Mouse (Mus musculus): Measurements from ENCODE around the gene Alpl. TPM values are rescaled to one million over a fixed set of nuclear protein-coding genes. Genes with fewer than 3 reads are reported as not detected.

Alpl gene
- polyA plus RNA-seq (2015; fragmentation: Nextera tagmentation; extraction: Ambion mirVana) = 2.0 and 2.5 TPM in 2 replicates

GRCm38 (mm10) chr4:137795611-137796557 lies at the start of gene Alpl:
TSS of gene Alpl (minus strand) at chr4:137796384.
- ATAC-seq (ENCODE audit: low FRiP score, low TSS enrichment) (peak; percentile 73), DNase-seq (ENCODE audit: low spot score) (peak; percentile 82)
- no peak within 1 kb of the TSS for H3K27ac ChIP-seq (replicated peaks)
- peak within 1 kb of the TSS; percentile 42 for H3K4me3 ChIP-seq (ENCODE audit: low read depth, low read length)
- H3K36me3 ChIP-seq (ENCODE audit: control insufficient read depth, insufficient read depth, low read length) = no peaks in the 10 kb centered on the region
- TF ChIP-seq EP300 (optimal IDR thresholded peaks at IDR 0.05) (no peak), CTCF (IDR thresholded peaks at IDR 0.05; ENCODE audit: low read depth) (peak; percentile 73)
- peak within 1 kb of the TSS; percentile 23; the same call in 1 of the 2 replicates for H3K9ac ChIP-seq (ENCODE audit: low read length)
- WGBS = under 1% methylated on average over 72 of the region's 78 CpGs
- H3K27me3 ChIP-seq (ENCODE audit: control insufficient read depth, insufficient read depth, low read length) = no peaks in the 10 kb centered on the region
- H3K9me3 ChIP-seq (ENCODE audit: control insufficient read depth, low read length) = no peaks in the 10 kb centered on the region
- 0 out of 2 replicates have a peak, but pooled peaks cover 4% of the 10 kb centered on the region for H3K4me1 ChIP-seq (replicated peaks; ENCODE audit: control insufficient read depth, insufficient read depth)
- H3K4me2 ChIP-seq (replicated peaks; ENCODE audit: low read depth) = peak within 1 kb of the TSS; percentile 77

- Histone ChIP-seq H3K27me3 (ENCODE audit: control insufficient read depth, insufficient read depth, low read length) (no peaks in the 10 kb centered on the region), H3K36me3 (ENCODE audit: control insufficient read depth, insufficient read depth, low read length) (no peaks in the 10 kb centered on the region), H3K4me1 (replicated peaks; ENCODE audit: control insufficient read depth, insufficient read depth) (no peaks in the 10 kb centered on the region), H3K4me3 (ENCODE audit: low read depth, low read length) (no peak overlapping the region), H3K9ac (ENCODE audit: low read length) (no peak overlapping the region), H3K9me3 (ENCODE audit: control insufficient read depth, low read length) (no peaks in the 10 kb centered on the region), H3K27ac (replicated peaks) (no peak overlapping the region), H3K4me2 (replicated peaks; ENCODE audit: low read depth) (no peak overlapping the region)
- 21% methylated on average over 11 of the region's 11 CpGs for WGBS
- peak; percentile 87 for DNase-seq (ENCODE audit: low spot score)
- no peak for TF ChIP-seq EP300 (optimal IDR thresholded peaks at IDR 0.05)
- TF ChIP-seq CTCF (IDR thresholded peaks at IDR 0.05; ENCODE audit: low read depth) = peak; percentile 99
- ATAC-seq (ENCODE audit: low FRiP score, low TSS enrichment) = peak; percentile 77
These were observed 48.5 kb upstream of the Alpl start for GRCm38 (mm10) chr4:137844656-137845055.

GRCm38 (mm10) chr4:137839452-137839851 lies 43.3 kb upstream of the Alpl start:
- TF ChIP-seq EP300 (optimal IDR thresholded peaks at IDR 0.05) (no peak), CTCF (IDR thresholded peaks at IDR 0.05; ENCODE audit: low read depth) (no peak)
- ATAC-seq (ENCODE audit: low FRiP score, low TSS enrichment) = no peak
- H3K4me1 ChIP-seq (replicated peaks; ENCODE audit: control insufficient read depth, insufficient read depth) = 0 out of 2 replicates have a peak, but pooled peaks cover 2% of the 10 kb centered on the region
- no peak overlapping the region for H3K4me3 ChIP-seq (ENCODE audit: low read depth, low read length)
- no peaks in the 10 kb centered on the region for H3K27me3 ChIP-seq (ENCODE audit: control insufficient read depth, insufficient read depth, low read length)
- 79% methylated on average over 5 of the region's 5 CpGs for WGBS
- H3K36me3 ChIP-seq (ENCODE audit: control insufficient read depth, insufficient read depth, low read length) = no peaks in the 10 kb centered on the region
- no peak overlapping the region for H3K9ac ChIP-seq (ENCODE audit: low read length)
- H3K4me2 ChIP-seq (replicated peaks; ENCODE audit: low read depth) = no peak overlapping the region
- no peak for DNase-seq (ENCODE audit: low spot score)
- H3K27ac ChIP-seq (replicated peaks) = no peak overlapping the region
- no peaks in the 10 kb centered on the region for H3K9me3 ChIP-seq (ENCODE audit: control insufficient read depth, low read length)

- H3K4me2 ChIP-seq (replicated peaks; ENCODE audit: low read depth) = no peak overlapping the region
These were observed 42.6 kb upstream of the Alpl start for GRCm38 (mm10) chr4:137838791-137839190.

GRCm38 (mm10) chr4:137837792-137838191 lies 41.6 kb upstream of the Alpl start:
- no peaks in the 10 kb centered on the region for H3K36me3 ChIP-seq (ENCODE audit: control insufficient read depth, insufficient read depth, low read length)
- no peak overlapping the region for H3K9ac ChIP-seq (ENCODE audit: low read length)
- ATAC-seq (ENCODE audit: low FRiP score, low TSS enrichment) (0 out of 2 replicates have a peak, but pooled peaks have one; percentile 45), DNase-seq (ENCODE audit: low spot score) (no peak)
- no peak overlapping the region for H3K27ac ChIP-seq (replicated peaks)
- no peak overlapping the region for H3K4me3 ChIP-seq (ENCODE audit: low read depth, low read length)
- H3K9me3 ChIP-seq (ENCODE audit: control insufficient read depth, low read length) = no peaks in the 10 kb centered on the region
- no peaks in the 10 kb centered on the region for H3K27me3 ChIP-seq (ENCODE audit: control insufficient read depth, insufficient read depth, low read length)
- TF ChIP-seq CTCF (IDR thresholded peaks at IDR 0.05; ENCODE audit: low read depth) (no peak), EP300 (optimal IDR thresholded peaks at IDR 0.05) (no peak)
- WGBS = 65% methylated on average over 8 of the region's 8 CpGs
- H3K4me1 ChIP-seq (replicated peaks; ENCODE audit: control insufficient read depth, insufficient read depth) = 0 out of 2 replicates have a peak, but pooled peaks cover 2% of the 10 kb centered on the region
- H3K4me2 ChIP-seq (replicated peaks; ENCODE audit: low read depth) = no peak overlapping the region

More at GRCm38 (mm10) chr4:137838791-137839190, 42.6 kb upstream of the Alpl start:
- Histone ChIP-seq H3K36me3 (ENCODE audit: control insufficient read depth, insufficient read depth, low read length) (no peaks in the 10 kb centered on the region), H3K9me3 (ENCODE audit: control insufficient read depth, low read length) (no peaks in the 10 kb centered on the region), H3K27me3 (ENCODE audit: control insufficient read depth, insufficient read depth, low read length) (no peaks in the 10 kb centered on the region), H3K4me3 (ENCODE audit: low read depth, low read length) (no peak overlapping the region), H3K9ac (ENCODE audit: low read length) (no peak overlapping the region), H3K4me1 (replicated peaks; ENCODE audit: control insufficient read depth, insufficient read depth) (0 out of 2 replicates have a peak, but pooled peaks cover 2% of the 10 kb centered on the region), H3K27ac (replicated peaks) (no peak overlapping the region)
- DNase-seq (ENCODE audit: low spot score) (no peak), ATAC-seq (ENCODE audit: low FRiP score, low TSS enrichment) (no peak)
- no peak for TF ChIP-seq CTCF (IDR thresholded peaks at IDR 0.05; ENCODE audit: low read depth)
- TF ChIP-seq EP300 (optimal IDR thresholded peaks at IDR 0.05) = no peak
- 83% methylated on average over 2 of the region's 2 CpGs for WGBS
